Mouse (Mus musculus) embryonic facial prominence, embryonic 14.5 days (tissue): ENCODE measurements at regions not wholly inside any gene's neighbourhood (a gene's known extent, or its start where the extent isn't known, plus 50 kb on each side); places are given as distances from the start of the nearest gene placed in this dataset. TPM values are rescaled to one million over a fixed set of nuclear protein-coding genes. Genes with fewer than 3 reads are reported as not detected.
A peak's percentile ranks its signal among the peaks of the same experiment; 100 is the strongest.

Source experiments
- ATAC-seq: fragments of 200-750 bp; cut with Nextera tagmentation; 2 replicates; pipeline ENCODE4 v1.8.0; 2017; ENCODE audit warnings: low read depth, moderate number of reproducible peaks, moderate TSS enrichment
- DNase-seq: peaks from one replicate; pipeline ENCODE4 v3.0.0-alpha.2; 2015; ENCODE audit warnings: low spot score
- H3K27ac ChIP-seq: fragments of 300-500 bp; sonication (generic); replicated peaks from 2 replicates; pipeline ENCODE4 v1.5.1; 2014; ENCODE audit warnings: low read depth, mild to moderate bottlenecking, low read length, moderate library complexity
- H3K27me3 ChIP-seq: fragments of 300-500 bp; sonication (generic); replicated peaks from 2 replicates; pipeline ENCODE4 v1.6.1; 2014; ENCODE audit warnings: low read length; ENCODE audit not compliant: control insufficient read depth, insufficient read depth
- H3K36me3 ChIP-seq: fragments of 300-500 bp; sonication (generic); 2 replicates; pipeline ENCODE4 v1.6.1; 2014; ENCODE audit warnings: low read length, mixed read lengths; ENCODE audit not compliant: control insufficient read depth, insufficient read depth
- H3K4me1 ChIP-seq: fragments of 300-500 bp; sonication (generic); 2 replicates; pipeline ENCODE4 v1.6.1; 2014; ENCODE audit warnings: antibody characterized with exemption, low read length; ENCODE audit not compliant: control insufficient read depth, insufficient read depth
- H3K4me2 ChIP-seq: fragments of 300-500 bp; sonication (generic); 2 replicates; pipeline ENCODE4 v1.6.1; 2014; ENCODE audit warnings: low read depth, mild to moderate bottlenecking, low read length, moderate library complexity, mixed read lengths
- H3K4me3 ChIP-seq: fragments of 300-500 bp; sonication (generic); 2 replicates; pipeline ENCODE4 v1.5.1; 2014; ENCODE audit warnings: low read depth, mild to moderate bottlenecking, low read length
- H3K9ac ChIP-seq: fragments of 300-500 bp; sonication (generic); 2 replicates; pipeline ENCODE4 v1.6.1; 2014; ENCODE audit warnings: low read depth, mild to moderate bottlenecking, low read length, moderate library complexity, mixed read lengths
- H3K9me3 ChIP-seq: fragments of 300-500 bp; sonication (generic); 2 replicates; pipeline ENCODE4 v1.6.1; 2016; ENCODE audit warnings: low read length; ENCODE audit not compliant: control insufficient read depth
- WGBS: fragments of 180-500 bp; shearing (Covaris S2); extraction: QIAGEN DNeasy Blood & Tissue Kit; methylation state at CpG from one replicate; pipeline ENCODE4 v1.1.7; 2014; 5-methylcytosine and 5-hydroxymethylcytosine counted together
- microRNA counts: library from miRNA; unstranded; fragments of <30 nt; microRNA quantifications from one replicate; lab custom pipeline; 2017
- microRNA-seq: library from miRNA; unstranded; fragments of <30 nt; microRNA quantifications from one replicate; pipeline ENCODE4, GENCODE M21; 2016; ENCODE audit warnings: borderline number of aligned reads

GRCm38 (mm10) chr14:64594811-64595522 lies 490.9 kb downstream of the Prss52 start:
- ATAC-seq (no peak; the same call in 1 of the 2 replicates), DNase-seq (no peak)
- Histone ChIP-seq H3K9me3 (no peaks in the 10 kb centered on the region), H3K36me3 (no peaks in the 10 kb centered on the region), H3K4me2 (no peak overlapping the region), H3K27me3 (peaks cover 36% of the 10 kb centered on the region), H3K27ac (no peak overlapping the region), H3K4me1 (peaks cover 4% of the 10 kb centered on the region), H3K9ac (no peak overlapping the region), H3K4me3 (no peak overlapping the region)
- WGBS = 46% methylated on average over 10 of the region's 10 CpGs

GRCm38 (mm10) chr14:64595523-64595889 lies 491.4 kb downstream of the Prss52 start:
- Histone ChIP-seq H3K27me3 (peaks cover 31% of the 10 kb centered on the region), H3K4me3 (no peak overlapping the region), H3K4me1 (no peaks in the 10 kb centered on the region), H3K27ac (no peak overlapping the region), H3K9ac (no peak overlapping the region), H3K4me2 (no peak overlapping the region), H3K36me3 (no peaks in the 10 kb centered on the region), H3K9me3 (no peaks in the 10 kb centered on the region)
- no peak for DNase-seq
- 22% methylated on average over 1 of the region's 1 CpGs for WGBS
- no peak for ATAC-seq

DNA sequence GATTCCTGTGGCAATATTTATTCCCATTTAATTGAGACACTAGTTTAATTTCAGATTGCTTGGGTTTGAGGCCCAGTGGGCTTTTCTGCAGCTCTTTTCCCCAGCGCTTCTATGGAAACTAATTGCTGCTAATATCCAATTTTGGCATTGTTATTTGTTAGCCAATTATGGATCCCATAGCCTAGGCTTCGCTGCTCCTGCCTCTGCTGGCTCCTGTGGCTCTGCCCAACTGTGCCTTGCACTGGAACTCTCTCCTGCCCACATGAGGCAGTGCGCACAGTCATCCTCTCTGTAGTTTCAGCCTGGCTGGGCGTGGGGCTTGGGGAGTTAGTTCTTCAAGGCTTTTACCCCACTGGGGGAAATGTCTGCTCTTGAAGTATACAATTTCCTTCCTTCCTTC lies 491.8 kb downstream of the Prss52 start:
- Histone ChIP-seq H3K4me1 (no peaks in the 10 kb centered on the region), H3K27ac (no peak overlapping the region), H3K9me3 (no peaks in the 10 kb centered on the region), H3K9ac (no peak overlapping the region), H3K27me3 (peaks cover 27% of the 10 kb centered on the region), H3K4me3 (no peak overlapping the region), H3K4me2 (no peak overlapping the region), H3K36me3 (no peaks in the 10 kb centered on the region)
- 84% methylated on average over 4 of the region's 4 CpGs for WGBS
- DNase-seq (no peak), ATAC-seq (no peak)

- no peak for ATAC-seq
These were observed 493.1 kb downstream of the Prss52 start for GRCm38 (mm10) chr14:64597218-64597617.

More at GRCm38 (mm10) chr14:64597218-64597617, 493.1 kb downstream of the Prss52 start:
- peaks cover 14% of the 10 kb centered on the region for H3K27me3 ChIP-seq
- 73% methylated on average over 8 of the region's 8 CpGs for WGBS
- no peaks in the 10 kb centered on the region for H3K9me3 ChIP-seq
- no peak overlapping the region for H3K4me2 ChIP-seq
- H3K4me1 ChIP-seq = no peaks in the 10 kb centered on the region
- no peaks in the 10 kb centered on the region for H3K36me3 ChIP-seq
- no peak for DNase-seq
- H3K9ac ChIP-seq = no peak overlapping the region
- no peak overlapping the region for H3K27ac ChIP-seq
- no peak overlapping the region for H3K4me3 ChIP-seq

MicroRNA genes in the stretch of these regions (microRNA counts, 519-probe panel; counts per million panel counts)
- microRNA mmu-miR-124 (lab: Ali Mortazavi, UCI) = 2,762 counts per million, percentile 60 among the panel's probes with 10 or more counts

Small RNAs in the stretch of these regions (microRNA-seq; reads per million reads assigned to microRNA genes)
- not detected for gene Mir124a-1
- gene Mir3078 = not detected
